Mouse (Mus musculus) cerebellum, adult 2 months (tissue): ENCODE data around the gene Olfr1287. TPM values are rescaled to one million over a fixed set of nuclear protein-coding genes. Genes with fewer than 3 reads are reported as not detected.

Experiments used
- DNase-seq, 2 experiments: peaks; one replicate each; pipeline ENCODE4 v3.0.0; 2021
- H3K27ac ChIP-seq: fragments of 200-500 bp; 2 replicates; pipeline ENCODE4 v1.5.1; 2012; ENCODE audit warnings: low read length, control low read depth, inconsistent platforms; ENCODE audit not compliant: insufficient read depth
- H3K27me3 ChIP-seq: fragments of 200-500 bp; 2 replicates; pipeline ENCODE4 v1.6.1; 2012; ENCODE audit warnings: inconsistent platforms, mild to moderate bottlenecking, low read length, moderate library complexity; ENCODE audit not compliant: control insufficient read depth, insufficient read depth
- H3K4me1 ChIP-seq: fragments of 200-500 bp; 2 replicates; pipeline ENCODE4 v1.6.1; 2011; ENCODE audit warnings: low read length; ENCODE audit not compliant: control insufficient read depth, insufficient read depth
- H3K4me3 ChIP-seq: fragments of 200-500 bp; replicated peaks from 2 replicates; pipeline ENCODE3; 2011; ENCODE audit warnings: mild to moderate bottlenecking, low read depth, low read length, control low read depth; ENCODE audit not compliant: insufficient read depth
- CTCF ChIP-seq: fragments of 200-500 bp; IDR thresholded peaks from 2 replicates; pipeline ENCODE4 v1.5.1; 2011; ENCODE audit warnings: low read depth, mild to moderate bottlenecking, control low read depth, low read length, moderate library complexity, borderline replicate concordance; ENCODE audit not compliant: insufficient read depth
- POLR2A ChIP-seq: fragments of 200-500 bp; IDR thresholded peaks from 2 replicates; pipeline ENCODE4 v1.6.1; 2011; ENCODE audit warnings: low read length, control low read depth, borderline replicate concordance; ENCODE audit not compliant: insufficient read depth
- WGBS: fragments of 180-500 bp; shearing (Covaris S2); methylation state at CpG from one replicate; pipeline ENCODE4 v1.1.7; 2018; 5-methylcytosine and 5-hydroxymethylcytosine counted together
- polyA plus RNA-seq: library from polyadenylated mRNA; depleted of rRNA; stranded (reverse); fragments of >200 nt; gene quantifications from 2 replicates; pipeline ENCODE4 v1.2.3, GENCODE M21; 2012; rRNA removed

Olfr1287 gene
- not detected in 2 replicates for polyA plus RNA-seq

DNA sequence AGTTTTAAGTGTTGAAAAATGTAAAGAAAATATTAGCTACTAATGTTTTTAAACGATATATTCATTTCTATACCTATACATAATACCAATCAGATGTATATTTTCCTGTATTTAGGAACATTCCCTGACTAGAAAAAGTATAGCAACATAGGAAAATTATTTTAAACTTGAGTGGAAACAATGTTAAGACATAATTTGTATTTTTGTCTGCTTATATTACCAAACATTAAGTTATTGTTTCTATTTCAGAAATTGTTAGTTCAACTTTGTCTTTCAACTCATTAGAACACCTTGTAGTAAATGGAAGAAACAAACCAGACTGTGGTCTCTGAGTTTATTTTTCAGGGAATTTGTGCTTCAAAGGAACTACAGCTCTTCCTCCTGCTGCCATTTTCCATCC, at the start of gene Olfr1287:
Olfr1287 (plus strand) TSS at position 301 of the 400 bp plus-strand sequence.
- TF ChIP-seq POLR2A, result no peak
- no peak for TF ChIP-seq CTCF
- H3K27me3 ChIP-seq, result no peaks in the 10 kb centered on the region
- no peak within 1 kb of the TSS for H3K27ac ChIP-seq
- DNase-seq, result no peak
- 62% methylated on average over 1 of the region's 1 CpGs for WGBS
- no peak within 1 kb of the TSS for H3K4me3 ChIP-seq
- no peaks in the 10 kb centered on the region for H3K4me1 ChIP-seq

DNA sequence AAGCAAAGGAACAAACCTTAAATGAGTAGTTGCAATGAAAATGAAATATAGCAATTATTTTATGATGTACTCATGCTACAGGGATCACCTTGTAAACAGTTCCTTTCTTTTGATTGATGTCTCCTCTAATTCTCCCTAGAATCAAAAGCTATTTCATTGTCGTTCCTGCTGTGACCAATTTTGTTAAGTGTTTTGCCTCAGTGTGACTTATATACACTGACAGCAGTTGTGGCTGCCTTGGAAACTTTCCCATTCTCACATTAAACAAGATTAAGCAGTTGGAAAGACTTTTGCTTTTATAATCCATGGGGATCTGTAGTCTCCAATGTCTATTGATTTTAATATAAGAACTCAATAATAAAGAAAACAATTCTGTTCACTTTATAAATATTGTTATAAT, 26.0 kb upstream of the Olfr1287 start, which contains the start of gene Olfr1286:
Olfr1286 (minus strand) TSS at position 185 of the 400 bp plus-strand sequence.
- Histone ChIP-seq H3K4me1 (no peaks in the 10 kb centered on the region), H3K27ac (no peak within 1 kb of the TSS), H3K27me3 (no peaks in the 10 kb centered on the region), H3K4me3 (no peak within 1 kb of the TSS)
- no peak for DNase-seq
- WGBS, result 2% methylated on average over 1 of the region's 1 CpGs
- TF ChIP-seq POLR2A, result no peak
- no peak for TF ChIP-seq CTCF

DNA sequence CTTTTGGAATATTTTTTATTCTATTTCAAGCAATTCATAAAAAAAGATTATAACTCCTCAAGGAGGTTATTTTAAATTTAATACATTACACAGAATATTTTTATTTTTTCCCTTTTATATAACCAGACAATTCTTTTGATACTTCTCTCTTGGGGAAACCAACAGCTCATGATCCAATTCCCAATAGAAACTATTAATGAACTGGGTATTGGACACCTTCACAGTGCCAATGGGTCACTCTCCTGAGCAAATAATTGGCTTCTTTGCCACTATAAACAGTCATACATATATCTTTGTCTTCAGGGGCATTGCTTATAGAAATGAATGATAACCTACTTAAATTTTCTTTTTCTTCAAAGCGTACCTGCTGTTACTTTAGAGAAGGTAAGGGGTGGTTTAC, 24.9 kb downstream of the Olfr1287 start, which contains the start of gene Olfr1288:
Olfr1288 (plus strand) TSS at position 301 of the 400 bp plus-strand sequence.
- DNase-seq, result no peak
- TF ChIP-seq POLR2A (no peak), CTCF (no peak)
- WGBS, result 95% methylated on average over 1 of the region's 1 CpGs
- no peaks in the 10 kb centered on the region for H3K4me1 ChIP-seq
- no peak within 1 kb of the TSS for H3K4me3 ChIP-seq
- no peak within 1 kb of the TSS for H3K27ac ChIP-seq
- no peaks in the 10 kb centered on the region for H3K27me3 ChIP-seq

DNA sequence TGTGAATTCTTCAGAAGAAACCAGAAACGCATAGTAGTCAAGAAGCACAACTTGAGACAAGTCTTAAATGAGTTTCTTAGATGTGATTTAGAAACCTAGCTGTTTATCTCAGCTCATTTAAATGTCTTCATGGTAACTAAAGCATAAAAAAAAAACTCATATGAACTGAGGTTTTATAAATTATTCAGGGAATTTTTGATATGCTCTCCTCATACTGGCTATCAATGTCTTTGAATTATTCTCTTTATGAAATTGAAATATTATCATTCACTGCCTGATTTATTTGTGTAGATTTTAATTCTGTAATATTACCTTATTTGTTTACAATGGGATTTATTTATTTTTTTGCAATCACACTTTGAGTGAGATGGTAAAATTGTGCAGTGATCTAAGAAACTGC, 31.6 kb downstream of the Olfr1287 start, which contains the start of gene Olfr1289:
Olfr1289 (plus strand) TSS at position 301 of the 400 bp plus-strand sequence.
- 26% methylated on average over 1 of the region's 1 CpGs for WGBS
- Histone ChIP-seq H3K4me1 (no peaks in the 10 kb centered on the region), H3K4me3 (no peak within 1 kb of the TSS), H3K27ac (no peak within 1 kb of the TSS), H3K27me3 (no peaks in the 10 kb centered on the region)
- TF ChIP-seq POLR2A, result no peak
- TF ChIP-seq CTCF, result no peak
- no peak for DNase-seq

DNA sequence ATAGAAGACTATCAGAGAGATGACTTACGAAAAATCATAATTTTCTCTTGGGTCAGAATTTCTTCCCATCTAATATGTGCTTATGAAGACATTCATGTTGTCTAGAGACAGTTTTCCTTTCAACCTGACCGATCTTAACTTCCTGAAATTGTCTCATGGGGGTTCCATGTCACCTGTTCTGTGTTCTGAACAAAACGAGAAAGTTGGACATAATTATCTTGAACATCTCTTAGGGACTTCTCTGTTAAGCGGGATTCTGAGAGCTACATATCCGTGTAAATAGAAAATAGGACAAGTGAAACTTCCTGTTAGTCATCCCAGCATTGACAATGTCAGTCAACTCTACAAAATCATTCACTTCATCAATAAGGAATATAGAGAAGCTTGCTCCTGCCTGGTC, 44.8 kb downstream of the Olfr1287 start, which contains the start of gene Olfr1290:
Olfr1290 (minus strand) TSS at position 101 of the 400 bp plus-strand sequence.
- DNase-seq, result no peak
- Histone ChIP-seq H3K4me1 (no peaks in the 10 kb centered on the region), H3K4me3 (no peak within 1 kb of the TSS), H3K27me3 (no peaks in the 10 kb centered on the region), H3K27ac (no peak within 1 kb of the TSS)
- WGBS, result 75% methylated on average over 5 of the region's 5 CpGs
- no peak for TF ChIP-seq POLR2A
- TF ChIP-seq CTCF, result no peak

DNA sequence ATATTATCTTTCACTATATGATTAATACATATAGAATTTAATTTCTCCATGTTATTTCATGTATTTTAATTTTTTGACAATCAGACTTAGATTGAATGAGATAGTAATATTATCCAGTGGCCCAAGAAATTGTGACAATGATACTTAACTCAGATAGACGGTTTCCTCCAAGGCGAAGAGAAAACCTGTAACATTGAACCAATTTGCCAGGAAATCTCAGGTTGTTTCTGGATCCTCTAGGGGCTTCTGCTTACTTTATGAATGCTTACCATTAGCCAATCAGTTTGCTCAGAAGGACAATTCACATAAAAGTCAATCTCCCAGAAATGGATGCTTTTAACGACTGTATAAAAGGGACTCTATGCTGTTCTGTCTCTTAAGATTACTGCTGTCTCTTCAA, 47.9 kb downstream of the Olfr1287 start, which contains the start of gene Olfr1291-ps1:
Olfr1291-ps1 (plus strand) TSS at position 301 of the 400 bp plus-strand sequence.
- no peak for DNase-seq
- WGBS, result 93% methylated on average over 3 of the region's 3 CpGs
- no peak within 1 kb of the TSS for H3K27ac ChIP-seq

More for the DNA sequence above, 47.9 kb downstream of the Olfr1287 start, which contains the start of gene Olfr1291-ps1:
- no peak within 1 kb of the TSS for H3K4me3 ChIP-seq
- TF ChIP-seq POLR2A, result no peak
- no peak for TF ChIP-seq CTCF
- no peaks in the 10 kb centered on the region for H3K27me3 ChIP-seq
- H3K4me1 ChIP-seq, result no peaks in the 10 kb centered on the region

Other genes starting within 250 kb of the Olfr1287 start
- not detected in 2 replicates for gene 4930430A15Rik, start 219.5 kb upstream of the Olfr1287 start, polyA plus RNA-seq
- gene Olfr1275, start 213.9 kb upstream of the Olfr1287 start, polyA plus RNA-seq, result not detected in 2 replicates
- 0.03 TPM in 1 of 2 replicates, not detected in the other for gene Olfr1276, start 194.6 kb upstream of the Olfr1287 start, polyA plus RNA-seq
- gene Olfr1277, start 175.0 kb upstream of the Olfr1287 start, polyA plus RNA-seq, result not detected in 2 replicates
- not detected in 2 replicates for gene Olfr1278, start 159.0 kb upstream of the Olfr1287 start, polyA plus RNA-seq
- gene Olfr1279, start 148.5 kb upstream of the Olfr1287 start, polyA plus RNA-seq, result not detected in 2 replicates
- gene Olfr1280, start 135.1 kb upstream of the Olfr1287 start, polyA plus RNA-seq, result not detected in 2 replicates
- gene Olfr1281, start 122.6 kb upstream of the Olfr1287 start, polyA plus RNA-seq, result not detected in 2 replicates
- not detected in 2 replicates for gene Olfr1282, start 113.1 kb upstream of the Olfr1287 start, polyA plus RNA-seq
- not detected in 2 replicates for gene Olfr1283, start 82.4 kb upstream of the Olfr1287 start, polyA plus RNA-seq
- gene Olfr1284, start 73.6 kb upstream of the Olfr1287 start, polyA plus RNA-seq, result not detected in 2 replicates
- gene Olfr1286, start 26.0 kb upstream of the Olfr1287 start, polyA plus RNA-seq, result not detected in 2 replicates
- gene Olfr1288, start 25.0 kb downstream of the Olfr1287 start, polyA plus RNA-seq, result not detected in 2 replicates
- not detected in 2 replicates for gene Olfr1289, start 31.7 kb downstream of the Olfr1287 start, polyA plus RNA-seq
- gene Olfr1290, start 44.7 kb downstream of the Olfr1287 start, polyA plus RNA-seq, result not detected in 2 replicates
- gene Olfr1291-ps1, start 48.0 kb downstream of the Olfr1287 start, polyA plus RNA-seq, result not detected in 2 replicates
- not detected in 2 replicates for gene Olfr1293-ps, start 76.1 kb downstream of the Olfr1287 start, polyA plus RNA-seq
- not detected in 2 replicates for gene Olfr1294, start 91.1 kb downstream of the Olfr1287 start, polyA plus RNA-seq
- not detected in 2 replicates for gene Olfr1295, start 120.5 kb downstream of the Olfr1287 start, polyA plus RNA-seq
- not detected in 2 replicates for gene Olfr1297, start 177.4 kb downstream of the Olfr1287 start, polyA plus RNA-seq
- not detected in 2 replicates for gene Olfr1298, start 200.1 kb downstream of the Olfr1287 start, polyA plus RNA-seq
- not detected in 2 replicates for gene Olfr1299, start 212.3 kb downstream of the Olfr1287 start, polyA plus RNA-seq